Mouse (Mus musculus): ENCODE measurements around the gene Tmem235. TPM values are rescaled to one million over a fixed set of nuclear protein-coding genes. Genes with fewer than 3 reads are reported as not detected.

Tmem235 gene
- polyA plus RNA-seq, 1 experiment from 2014 or later, result not detected

- Histone ChIP-seq H3K9me3 (ENCODE audit: control insufficient read depth, low read length) (no peaks in the 10 kb centered on the region), H3K4me3 (ENCODE audit: low read depth, low read length) (no peak overlapping the region), H3K4me1 (replicated peaks; ENCODE audit: control insufficient read depth, insufficient read depth, low read length) (peaks cover 13% of the 10 kb centered on the region), H3K36me3 (ENCODE audit: control insufficient read depth, insufficient read depth, low read length) (no peaks in the 10 kb centered on the region), H3K4me2 (ENCODE audit: low read length) (no peak overlapping the region), H3K9ac (ENCODE audit: low read length) (no peak overlapping the region), H3K27me3 (replicated peaks; ENCODE audit: control insufficient read depth, insufficient read depth, low read length) (no peaks in the 10 kb centered on the region), H3K27ac (ENCODE audit: low read depth) (no peak overlapping the region)
- DNase-seq (ENCODE audit: low spot score) (no peak), ATAC-seq (replicated peaks; ENCODE audit: low FRiP score, low TSS enrichment, low read depth) (no peak)
- 29% methylated on average over 6 of the region's 6 CpGs for WGBS
These were observed 15.1 kb downstream of the Tmem235 start for GRCm38 (mm10) chr11:117875681-117876080.

- peak overlapping the region; percentile 14; the same call in 1 of the 2 replicates for H3K4me2 ChIP-seq (ENCODE audit: low read length)
- H3K4me1 ChIP-seq (replicated peaks; ENCODE audit: control insufficient read depth, insufficient read depth, low read length), result peaks cover 29% of the 10 kb centered on the region
- no peaks in the 10 kb centered on the region for H3K36me3 ChIP-seq (ENCODE audit: control insufficient read depth, insufficient read depth, low read length)
- DNase-seq (ENCODE audit: low spot score) (no peak), ATAC-seq (replicated peaks; ENCODE audit: low FRiP score, low TSS enrichment, low read depth) (no peak)
- H3K27me3 ChIP-seq (replicated peaks; ENCODE audit: control insufficient read depth, insufficient read depth, low read length), result no peaks in the 10 kb centered on the region
- no peaks in the 10 kb centered on the region for H3K9me3 ChIP-seq (ENCODE audit: control insufficient read depth, low read length)
- H3K27ac ChIP-seq (ENCODE audit: low read depth), result peak overlapping the region; percentile 33; the same call in 1 of the 2 replicates
- H3K4me3 ChIP-seq (ENCODE audit: low read depth, low read length), result no peak overlapping the region
- 0 out of 2 replicates have a peak overlapping the region, but pooled peaks have one; percentile 6 for H3K9ac ChIP-seq (ENCODE audit: low read length)
- WGBS, result 32% methylated on average over 12 of the region's 13 CpGs
These were observed 17.6 kb downstream of the Tmem235 start for GRCm38 (mm10) chr11:117877917-117878745.

GRCm38 (mm10) chr11:117878892-117879291 is 18.3 kb downstream of the Tmem235 start:
- no peak overlapping the region for H3K9ac ChIP-seq (ENCODE audit: low read length)
- H3K36me3 ChIP-seq (ENCODE audit: control insufficient read depth, insufficient read depth, low read length), result no peaks in the 10 kb centered on the region
- H3K27me3 ChIP-seq (replicated peaks; ENCODE audit: control insufficient read depth, insufficient read depth, low read length), result no peaks in the 10 kb centered on the region
- WGBS, result 36% methylated on average over 8 of the region's 8 CpGs
- peaks cover 29% of the 10 kb centered on the region for H3K4me1 ChIP-seq (replicated peaks; ENCODE audit: control insufficient read depth, insufficient read depth, low read length)
- no peak overlapping the region for H3K4me3 ChIP-seq (ENCODE audit: low read depth, low read length)
- ATAC-seq (replicated peaks; ENCODE audit: low FRiP score, low TSS enrichment, low read depth), result no peak
- DNase-seq (ENCODE audit: low spot score), result no peak
- peak overlapping the region; percentile 33; the same call in 1 of the 2 replicates for H3K27ac ChIP-seq (ENCODE audit: low read depth)
- H3K4me2 ChIP-seq (ENCODE audit: low read length), result 0 out of 2 replicates have a peak overlapping the region, but pooled peaks have one; percentile 14
- H3K9me3 ChIP-seq (ENCODE audit: control insufficient read depth, low read length), result no peaks in the 10 kb centered on the region

GRCm38 (mm10) chr11:117879676-117880075 is 19.1 kb downstream of the Tmem235 start:
- H3K4me1 ChIP-seq (replicated peaks; ENCODE audit: control insufficient read depth, insufficient read depth, low read length), result peaks cover 29% of the 10 kb centered on the region
- no peaks in the 10 kb centered on the region for H3K9me3 ChIP-seq (ENCODE audit: control insufficient read depth, low read length)
- no peak overlapping the region for H3K4me3 ChIP-seq (ENCODE audit: low read depth, low read length)
- H3K4me2 ChIP-seq (ENCODE audit: low read length), result no peak overlapping the region
- WGBS, result 82% methylated on average over 6 of the region's 6 CpGs
- H3K36me3 ChIP-seq (ENCODE audit: control insufficient read depth, insufficient read depth, low read length), result no peaks in the 10 kb centered on the region
- no peak overlapping the region for H3K9ac ChIP-seq (ENCODE audit: low read length)
- H3K27me3 ChIP-seq (replicated peaks; ENCODE audit: control insufficient read depth, insufficient read depth, low read length), result no peaks in the 10 kb centered on the region
- no peak overlapping the region for H3K27ac ChIP-seq (ENCODE audit: low read depth)
- ATAC-seq (replicated peaks; ENCODE audit: low FRiP score, low TSS enrichment, low read depth) (no peak), DNase-seq (ENCODE audit: low spot score) (no peak)

GRCm38 (mm10) chr11:117880336-117880976 is 19.9 kb downstream of the Tmem235 start:
- H3K4me2 ChIP-seq (ENCODE audit: low read length), result no peak overlapping the region
- no peak overlapping the region for H3K4me3 ChIP-seq (ENCODE audit: low read depth, low read length)
- no peak overlapping the region for H3K9ac ChIP-seq (ENCODE audit: low read length)
- DNase-seq (ENCODE audit: low spot score), result no peak
- H3K27ac ChIP-seq (ENCODE audit: low read depth), result no peak overlapping the region
- no peaks in the 10 kb centered on the region for H3K36me3 ChIP-seq (ENCODE audit: control insufficient read depth, insufficient read depth, low read length)
- H3K9me3 ChIP-seq (ENCODE audit: control insufficient read depth, low read length), result no peaks in the 10 kb centered on the region
- H3K27me3 ChIP-seq (replicated peaks; ENCODE audit: control insufficient read depth, insufficient read depth, low read length), result no peaks in the 10 kb centered on the region
- peaks cover 29% of the 10 kb centered on the region for H3K4me1 ChIP-seq (replicated peaks; ENCODE audit: control insufficient read depth, insufficient read depth, low read length)
- 89% methylated on average over 9 of the region's 9 CpGs for WGBS
- no peak for ATAC-seq (replicated peaks; ENCODE audit: low FRiP score, low TSS enrichment, low read depth)

GRCm38 (mm10) chr11:117880977-117881358 is 20.4 kb downstream of the Tmem235 start:
- H3K27me3 ChIP-seq (replicated peaks; ENCODE audit: control insufficient read depth, insufficient read depth, low read length), result no peaks in the 10 kb centered on the region
- H3K9ac ChIP-seq (ENCODE audit: low read length), result no peak overlapping the region
- H3K4me1 ChIP-seq (replicated peaks; ENCODE audit: control insufficient read depth, insufficient read depth, low read length), result peaks cover 29% of the 10 kb centered on the region
- ATAC-seq (replicated peaks; ENCODE audit: low FRiP score, low TSS enrichment, low read depth), result no peak
- no peak overlapping the region for H3K4me2 ChIP-seq (ENCODE audit: low read length)
- H3K4me3 ChIP-seq (ENCODE audit: low read depth, low read length), result no peak overlapping the region
- H3K36me3 ChIP-seq (ENCODE audit: control insufficient read depth, insufficient read depth, low read length), result no peaks in the 10 kb centered on the region
- 74% methylated on average over 6 of the region's 6 CpGs for WGBS
- no peaks in the 10 kb centered on the region for H3K9me3 ChIP-seq (ENCODE audit: control insufficient read depth, low read length)
- H3K27ac ChIP-seq (ENCODE audit: low read depth), result no peak overlapping the region
- DNase-seq (ENCODE audit: low spot score), result no peak

GRCm38 (mm10) chr11:117881787-117882186 is 21.2 kb downstream of the Tmem235 start:
- H3K4me3 ChIP-seq (ENCODE audit: low read depth, low read length), result no peak overlapping the region
- WGBS, result 2% methylated on average over 8 of the region's 8 CpGs
- H3K27me3 ChIP-seq (replicated peaks; ENCODE audit: control insufficient read depth, insufficient read depth, low read length), result no peaks in the 10 kb centered on the region
- no peak overlapping the region for H3K4me2 ChIP-seq (ENCODE audit: low read length)
- no peaks in the 10 kb centered on the region for H3K36me3 ChIP-seq (ENCODE audit: control insufficient read depth, insufficient read depth, low read length)
- ATAC-seq (replicated peaks; ENCODE audit: low FRiP score, low TSS enrichment, low read depth), result 0 out of 2 replicates have a peak, but pooled peaks have one; percentile 14
- no peaks in the 10 kb centered on the region for H3K9me3 ChIP-seq (ENCODE audit: control insufficient read depth, low read length)
- peak overlapping the region; percentile 30 for H3K27ac ChIP-seq (ENCODE audit: low read depth)
- peaks cover 29% of the 10 kb centered on the region for H3K4me1 ChIP-seq (replicated peaks; ENCODE audit: control insufficient read depth, insufficient read depth, low read length)
- H3K9ac ChIP-seq (ENCODE audit: low read length), result no peak overlapping the region
- no peak for DNase-seq (ENCODE audit: low spot score)

- no peak for ATAC-seq (replicated peaks; ENCODE audit: low FRiP score, low TSS enrichment, low read depth)
- H3K27me3 ChIP-seq (replicated peaks; ENCODE audit: control insufficient read depth, insufficient read depth, low read length), result no peaks in the 10 kb centered on the region
- H3K36me3 ChIP-seq (ENCODE audit: control insufficient read depth, insufficient read depth, low read length), result no peaks in the 10 kb centered on the region
- no peak overlapping the region for H3K9ac ChIP-seq (ENCODE audit: low read length)
- peaks cover 29% of the 10 kb centered on the region for H3K4me1 ChIP-seq (replicated peaks; ENCODE audit: control insufficient read depth, insufficient read depth, low read length)
- H3K4me3 ChIP-seq (ENCODE audit: low read depth, low read length), result no peak overlapping the region
- no peaks in the 10 kb centered on the region for H3K9me3 ChIP-seq (ENCODE audit: control insufficient read depth, low read length)
- WGBS, result 88% methylated on average over 1 of the region's 1 CpGs
- H3K27ac ChIP-seq (ENCODE audit: low read depth), result peak overlapping the region; percentile 30
- DNase-seq (ENCODE audit: low spot score), result no peak
- H3K4me2 ChIP-seq (ENCODE audit: low read length), result no peak overlapping the region
These were observed 21.7 kb downstream of the Tmem235 start for GRCm38 (mm10) chr11:117882208-117882607.

Measured in intestine, embryonic 14.5 days (tissue).